Mouse (Mus musculus) ES-Bruce4 (cell line): ENCODE measurements around the gene Rbm45.

Experiments
- CTCF ChIP-seq: IDR thresholded peaks from one replicate; pipeline ENCODE4 v1.8.1; 2011; ENCODE audit warnings: low read depth, low read length
- EP300 ChIP-seq: IDR thresholded peaks from 2 replicates; pipeline ENCODE4 v1.6.1; 2011; ENCODE audit warnings: low read depth, low read length; ENCODE audit not compliant: insufficient read depth
- POLR2A ChIP-seq: IDR thresholded peaks from one replicate; pipeline ENCODE4 v1.8.1; 2011; ENCODE audit warnings: low read length; ENCODE audit not compliant: insufficient read depth

DNA sequence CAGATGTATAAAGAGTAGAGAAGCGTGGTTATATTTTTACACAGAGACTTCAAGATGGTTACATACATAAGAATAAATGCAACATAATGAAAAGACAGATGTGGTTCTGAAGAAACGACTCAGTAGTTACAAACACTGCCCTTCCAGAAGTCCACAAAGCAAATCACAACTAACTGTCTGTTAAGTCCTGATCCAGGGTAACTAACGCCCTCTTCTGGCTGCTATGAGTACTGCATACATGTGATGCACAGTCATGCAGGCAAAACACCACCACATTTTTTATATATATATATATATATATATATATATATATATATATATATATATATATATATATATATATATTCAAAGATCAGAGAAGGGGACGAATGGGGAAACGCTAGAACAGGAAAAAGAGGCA is 35.2 kb upstream of the Rbm45 start:
- TF ChIP-seq CTCF: peak; percentile 12
- TF ChIP-seq EP300: no peak
- TF ChIP-seq POLR2A: no peak
